Mouse (Mus musculus) heart, adult 2 months (tissue): Measurements from ENCODE around the gene Mymk.

Source experiments
- CTCF ChIP-seq: fragments of 200-600 bp; IDR thresholded peaks from 2 replicates; pipeline ENCODE4 v1.8.1; 2022; ENCODE audit warnings: antibody characterized with exemption, mild to moderate bottlenecking, moderate library complexity
- EP300 ChIP-seq: fragments of 200-500 bp; IDR thresholded peaks from 2 replicates; pipeline ENCODE4 v1.6.1; 2011; ENCODE audit warnings: low read depth, low read length, control low read depth; ENCODE audit not compliant: insufficient read depth
- POLR2A ChIP-seq: fragments of 200-500 bp; IDR thresholded peaks from 2 replicates; pipeline ENCODE4 v1.6.1; 2011; ENCODE audit warnings: mild to moderate bottlenecking, low read depth, low read length, control low read depth; ENCODE audit not compliant: insufficient read depth

- TF ChIP-seq EP300 (peak; percentile 72), CTCF (no peak), POLR2A (no peak)
These were observed 16.2 kb upstream of the Mymk start for GRCm38 (mm10) chr2:27088071-27088644.
